Mouse (Mus musculus) right cerebral cortex, postnatal 25 days (tissue): ENCODE data around the gene Crocc2.
A peak's percentile ranks its signal among the peaks of the same experiment; 100 is the strongest.

Experiments used
- DNase-seq: peaks from one replicate; pipeline ENCODE4 v3.0.0; 2022

The Crocc2 gene

GRCm38 (mm10) chr1:93217530-93217929, 49.0 kb downstream of the Crocc2 start:
- DNase-seq, result no peak

GRCm38 (mm10) chr1:93220776-93221175, 52.3 kb downstream of the Crocc2 start:
- DNase-seq, result no peak

- no peak for DNase-seq
Measured at GRCm38 (mm10) chr1:93223972-93224371, 55.4 kb downstream of the Crocc2 start.

GRCm38 (mm10) chr1:93225226-93225625, 56.7 kb downstream of the Crocc2 start:
- no peak for DNase-seq

GRCm38 (mm10) chr1:93225731-93226520, 57.4 kb downstream of the Crocc2 start:
- DNase-seq, result no peak

GRCm38 (mm10) chr1:93227303-93227975, 58.9 kb downstream of the Crocc2 start:
- no peak for DNase-seq

GRCm38 (mm10) chr1:93227976-93228365, 59.4 kb downstream of the Crocc2 start:
- no peak for DNase-seq

- no peak for DNase-seq
Measured at GRCm38 (mm10) chr1:93229221-93229620, 60.7 kb downstream of the Crocc2 start.

- DNase-seq, result no peak
Measured at GRCm38 (mm10) chr1:93229626-93230025, 61.1 kb downstream of the Crocc2 start.

GRCm38 (mm10) chr1:93235576-93236544, 67.3 kb downstream of the Crocc2 start, which contains the start of gene Sned1:
Gene Sned1, plus strand, starts transcription at chr1:93235841.
- peak; percentile 72 for DNase-seq

- DNase-seq, result no peak
Measured at GRCm38 (mm10) chr1:93236545-93236924, 68.0 kb downstream of the Crocc2 start.

GRCm38 (mm10) chr1:93237676-93238075, 69.2 kb downstream of the Crocc2 start:
- no peak for DNase-seq

GRCm38 (mm10) chr1:93238201-93238600, 69.7 kb downstream of the Crocc2 start:
- DNase-seq, result no peak

GRCm38 (mm10) chr1:93245936-93246335, 77.4 kb downstream of the Crocc2 start:
- DNase-seq, result no peak

- no peak for DNase-seq
Measured at GRCm38 (mm10) chr1:93252586-93252985, 84.1 kb downstream of the Crocc2 start.

GRCm38 (mm10) chr1:93255761-93256160, 87.2 kb downstream of the Crocc2 start:
- no peak for DNase-seq

- DNase-seq, result no peak
Measured at GRCm38 (mm10) chr1:93257560-93257959, 89.0 kb downstream of the Crocc2 start.

- no peak for DNase-seq
Measured at GRCm38 (mm10) chr1:93267207-93267606, 98.7 kb downstream of the Crocc2 start.

GRCm38 (mm10) chr1:93268246-93268645, 99.7 kb downstream of the Crocc2 start:
- no peak for DNase-seq

GRCm38 (mm10) chr1:93270516-93271240, 102.2 kb downstream of the Crocc2 start:
- no peak for DNase-seq

- DNase-seq, result no peak
Measured at GRCm38 (mm10) chr1:93271751-93272150, 103.2 kb downstream of the Crocc2 start.

GRCm38 (mm10) chr1:93272409-93272821, 103.9 kb downstream of the Crocc2 start:
- no peak for DNase-seq
